Mouse (Mus musculus): ENCODE results near the gene Themis3. TPM values are rescaled to one million over a fixed set of nuclear protein-coding genes. Genes with fewer than 3 reads are reported as not detected.

The Themis3 gene
- 0.08 TPM in 1 of 2 replicates, not detected in the other for polyA plus RNA-seq (2016; fragmentation: Nextera tagmentation; extraction: Ambion mirVana)

GRCm38 (mm10) chr17:66594435-66594834 lies at the start of gene Themis3:
Themis3 (minus strand) TSS chr17:66594621.
- H3K27ac ChIP-seq = no peak within 1 kb of the TSS
- 78% methylated on average over 5 of the region's 5 CpGs for WGBS

DNA sequence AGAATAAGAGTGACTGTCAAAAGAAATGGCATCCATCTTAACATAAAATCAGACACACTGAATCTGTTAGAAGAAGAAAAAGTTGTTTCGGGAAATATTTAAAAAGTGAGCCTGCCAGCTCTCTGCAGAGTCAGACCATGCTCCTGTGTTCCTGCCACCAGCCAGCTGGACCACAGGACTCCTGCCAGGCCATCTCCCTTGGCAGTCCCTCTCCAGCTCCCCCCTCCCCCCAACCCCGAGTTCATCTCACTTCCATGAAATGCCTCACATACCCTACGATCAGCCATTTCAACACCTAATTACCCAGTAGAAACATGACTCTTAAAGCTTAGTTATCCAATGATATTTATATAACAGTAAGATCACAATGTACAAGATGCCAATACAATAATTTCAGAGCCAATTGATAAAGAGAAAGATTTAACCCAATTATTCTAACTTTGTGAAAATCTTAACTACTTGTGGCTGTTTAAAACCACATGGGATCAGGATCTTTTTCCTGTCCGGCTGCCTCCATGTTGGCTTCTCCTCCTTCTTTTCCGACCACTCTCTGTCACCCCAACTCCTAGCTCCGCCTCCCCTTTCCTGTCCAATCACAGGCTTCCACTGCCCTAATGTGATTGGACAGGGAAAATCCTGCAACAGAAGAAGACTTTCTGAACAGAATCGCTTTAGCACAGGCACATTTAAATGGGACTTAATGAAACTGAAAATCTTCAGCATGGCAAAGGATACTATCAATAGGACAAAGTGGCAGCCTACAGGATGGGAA lies 43.7 kb upstream of the Themis3 start:
- Histone ChIP-seq H3K4me2 (no peak overlapping the region), H3K27ac (no peak overlapping the region), H3K4me1 (no peaks in the 10 kb centered on the region), H3K27me3 (no peaks in the 10 kb centered on the region), H3K4me3 (replicated peaks) (no peak overlapping the region), H3K9ac (no peak overlapping the region), H3K9me3 (no peaks in the 10 kb centered on the region), H3K36me3 (replicated peaks) (no peaks in the 10 kb centered on the region)
- no peak for ATAC-seq (ENCODE audit: low FRiP score)
- WGBS = 92% methylated on average over 7 of the region's 7 CpGs

More at GRCm38 (mm10) chr17:66594435-66594834, at the start of gene Themis3:
- Histone ChIP-seq H3K9ac (no peak within 1 kb of the TSS), H3K9me3 (no peaks in the 10 kb centered on the region), H3K4me2 (no peak within 1 kb of the TSS), H3K4me1 (no peaks in the 10 kb centered on the region), H3K27me3 (no peaks in the 10 kb centered on the region), H3K36me3 (replicated peaks) (no peaks in the 10 kb centered on the region), H3K4me3 (replicated peaks) (no peak within 1 kb of the TSS)
- ATAC-seq (ENCODE audit: low FRiP score) = no peak

GRCm38 (mm10) chr17:66619996-66620656 lies 25.7 kb upstream of the Themis3 start:
- no peak overlapping the region for H3K27ac ChIP-seq
- no peaks in the 10 kb centered on the region for H3K36me3 ChIP-seq (replicated peaks)
- H3K9ac ChIP-seq = no peak overlapping the region
- no peak overlapping the region for H3K4me3 ChIP-seq (replicated peaks)
- WGBS = 63% methylated on average over 13 of the region's 13 CpGs
- no peak overlapping the region for H3K4me2 ChIP-seq
- no peaks in the 10 kb centered on the region for H3K9me3 ChIP-seq
- ATAC-seq (ENCODE audit: low FRiP score) = peak; percentile 53; the same call in 1 of the 2 replicates
- no peaks in the 10 kb centered on the region for H3K4me1 ChIP-seq
- no peaks in the 10 kb centered on the region for H3K27me3 ChIP-seq

GRCm38 (mm10) chr17:66619255-66619826 lies 24.9 kb upstream of the Themis3 start:
- no peak overlapping the region for H3K9ac ChIP-seq
- H3K27ac ChIP-seq = no peak overlapping the region
- no peaks in the 10 kb centered on the region for H3K9me3 ChIP-seq
- H3K4me3 ChIP-seq (replicated peaks) = no peak overlapping the region
- H3K36me3 ChIP-seq (replicated peaks) = no peaks in the 10 kb centered on the region
- H3K27me3 ChIP-seq = no peaks in the 10 kb centered on the region
- H3K4me1 ChIP-seq = no peaks in the 10 kb centered on the region
- peak; percentile 17; the same call in 1 of the 2 replicates for ATAC-seq (ENCODE audit: low FRiP score)
- H3K4me2 ChIP-seq = no peak overlapping the region
- WGBS = 84% methylated on average over 3 of the region's 3 CpGs

GRCm38 (mm10) chr17:66610032-66610431 lies 15.6 kb upstream of the Themis3 start:
- no peaks in the 10 kb centered on the region for H3K27me3 ChIP-seq
- no peak overlapping the region for H3K4me2 ChIP-seq
- H3K36me3 ChIP-seq (replicated peaks) = no peaks in the 10 kb centered on the region
- no peaks in the 10 kb centered on the region for H3K9me3 ChIP-seq
- no peak overlapping the region for H3K9ac ChIP-seq
- no peaks in the 10 kb centered on the region for H3K4me1 ChIP-seq
- H3K4me3 ChIP-seq (replicated peaks) = no peak overlapping the region
- no peak overlapping the region for H3K27ac ChIP-seq
- ATAC-seq (ENCODE audit: low FRiP score) = no peak

- Histone ChIP-seq H3K27me3 (no peaks in the 10 kb centered on the region), H3K4me3 (replicated peaks) (no peak overlapping the region), H3K36me3 (replicated peaks) (no peaks in the 10 kb centered on the region), H3K9me3 (no peaks in the 10 kb centered on the region), H3K27ac (no peak overlapping the region), H3K4me2 (no peak overlapping the region), H3K9ac (no peak overlapping the region), H3K4me1 (no peaks in the 10 kb centered on the region)
- 81% methylated on average over 5 of the region's 5 CpGs for WGBS
- ATAC-seq (ENCODE audit: low FRiP score) = no peak
These were observed 10.5 kb upstream of the Themis3 start for GRCm38 (mm10) chr17:66604931-66605330.

GRCm38 (mm10) chr17:66601171-66601570 lies 6.8 kb upstream of the Themis3 start:
- Histone ChIP-seq H3K9me3 (no peaks in the 10 kb centered on the region), H3K4me1 (no peaks in the 10 kb centered on the region), H3K27ac (no peak overlapping the region), H3K4me2 (no peak overlapping the region), H3K4me3 (replicated peaks) (no peak overlapping the region), H3K36me3 (replicated peaks) (no peaks in the 10 kb centered on the region), H3K9ac (no peak overlapping the region), H3K27me3 (no peaks in the 10 kb centered on the region)
- WGBS = 96% methylated on average over 2 of the region's 2 CpGs
- no peak for ATAC-seq (ENCODE audit: low FRiP score)

DNA sequence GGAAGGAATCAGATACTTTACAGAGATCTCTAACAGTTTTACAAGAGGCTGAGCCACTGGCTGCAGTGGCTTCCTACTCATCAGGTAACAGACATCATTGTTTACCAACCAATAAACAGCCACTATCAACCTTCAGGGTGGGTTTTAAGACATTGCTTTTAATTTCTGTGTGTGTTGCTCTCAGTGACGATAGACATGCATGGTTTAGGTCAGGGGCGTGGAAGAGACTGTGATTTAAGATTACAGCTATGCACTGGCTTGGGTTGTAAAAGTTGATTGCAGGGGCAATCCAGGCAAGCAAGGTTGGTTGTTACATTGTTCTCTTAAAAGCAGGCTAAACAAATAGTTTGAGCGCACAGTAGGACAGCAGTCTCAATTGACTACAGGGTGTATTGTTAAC lies 1.4 kb upstream of the Themis3 start:
- H3K9me3 ChIP-seq = no peaks in the 10 kb centered on the region
- H3K27me3 ChIP-seq = no peaks in the 10 kb centered on the region
- WGBS = 93% methylated on average over 3 of the region's 3 CpGs
- H3K4me3 ChIP-seq (replicated peaks) = no peak overlapping the region
- no peak for ATAC-seq (ENCODE audit: low FRiP score)
- no peak overlapping the region for H3K4me2 ChIP-seq
- H3K4me1 ChIP-seq = no peaks in the 10 kb centered on the region
- H3K9ac ChIP-seq = no peak overlapping the region
- no peaks in the 10 kb centered on the region for H3K36me3 ChIP-seq (replicated peaks)
- no peak overlapping the region for H3K27ac ChIP-seq

DNA sequence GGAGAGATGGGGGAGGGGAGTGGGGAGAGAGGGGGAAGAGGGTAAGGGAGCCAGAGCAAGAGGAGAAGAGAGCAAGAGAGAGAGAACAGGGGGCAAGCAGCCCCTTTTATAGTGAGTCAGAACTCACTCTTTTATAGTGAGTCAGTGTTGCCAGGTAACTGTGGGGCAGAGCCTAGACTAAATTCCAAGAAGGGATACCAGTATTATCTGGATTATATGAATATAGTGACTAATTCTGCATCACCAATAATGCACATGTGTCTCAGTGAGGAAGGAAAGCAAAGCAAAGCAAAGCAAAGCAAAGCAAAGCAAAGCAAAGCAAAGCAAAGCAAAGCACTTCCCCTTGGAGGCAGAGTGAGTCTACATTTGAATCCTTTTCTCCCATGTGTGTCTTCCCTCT lies 835 bp upstream of the Themis3 start:
- Histone ChIP-seq H3K9ac (no peak overlapping the region), H3K4me3 (replicated peaks) (no peak overlapping the region)
- ATAC-seq (ENCODE audit: low FRiP score) = no peak

GRCm38 (mm10) chr17:66590353-66591075 lies 3.9 kb downstream of the Themis3 start:
- Histone ChIP-seq H3K4me2 (no peak overlapping the region), H3K27ac (no peak overlapping the region), H3K9me3 (no peaks in the 10 kb centered on the region), H3K36me3 (replicated peaks) (no peaks in the 10 kb centered on the region), H3K4me3 (replicated peaks) (no peak overlapping the region), H3K27me3 (no peaks in the 10 kb centered on the region), H3K4me1 (no peaks in the 10 kb centered on the region), H3K9ac (no peak overlapping the region)
- 77% methylated on average over 9 of the region's 9 CpGs for WGBS
- no peak for ATAC-seq (ENCODE audit: low FRiP score)

More for the DNA sequence above, 835 bp upstream of the Themis3 start:
- Histone ChIP-seq H3K4me1 (no peaks in the 10 kb centered on the region), H3K9me3 (no peaks in the 10 kb centered on the region), H3K27ac (no peak overlapping the region), H3K4me2 (no peak overlapping the region), H3K36me3 (replicated peaks) (no peaks in the 10 kb centered on the region), H3K27me3 (no peaks in the 10 kb centered on the region)

- no peak overlapping the region for H3K9ac ChIP-seq
- no peak overlapping the region for H3K4me3 ChIP-seq (replicated peaks)
- no peak overlapping the region for H3K27ac ChIP-seq
- H3K36me3 ChIP-seq (replicated peaks) = no peaks in the 10 kb centered on the region
- no peak for ATAC-seq (ENCODE audit: low FRiP score)
- no peak overlapping the region for H3K4me2 ChIP-seq
- no peaks in the 10 kb centered on the region for H3K9me3 ChIP-seq
- H3K27me3 ChIP-seq = no peaks in the 10 kb centered on the region
- no peaks in the 10 kb centered on the region for H3K4me1 ChIP-seq
- WGBS = 79% methylated on average over 8 of the region's 8 CpGs
These were observed 4.6 kb downstream of the Themis3 start for GRCm38 (mm10) chr17:66589864-66590263.

DNA sequence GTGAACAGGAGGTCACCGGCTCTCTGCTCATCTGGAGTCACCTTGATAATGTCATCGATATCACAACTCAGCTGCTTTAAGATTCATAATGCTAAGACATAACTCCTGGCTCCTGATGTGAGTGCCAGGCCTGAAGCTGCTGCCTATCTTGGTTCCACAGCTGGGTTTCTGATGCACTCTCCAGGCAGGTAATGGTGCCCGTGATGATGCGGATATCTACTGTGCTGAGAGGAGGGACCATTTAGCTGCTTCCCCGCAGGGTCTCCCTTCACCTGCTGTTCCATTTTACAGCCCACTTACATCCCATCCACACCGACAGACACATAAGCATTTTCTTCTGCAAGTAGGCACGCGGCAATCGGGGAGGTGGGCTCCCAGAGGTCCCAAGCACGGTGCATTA lies 7.7 kb downstream of the Themis3 start:
- Histone ChIP-seq H3K9me3 (no peaks in the 10 kb centered on the region), H3K4me3 (replicated peaks) (no peak overlapping the region), H3K9ac (no peak overlapping the region), H3K4me2 (no peak overlapping the region), H3K27ac (no peak overlapping the region), H3K4me1 (no peaks in the 10 kb centered on the region), H3K27me3 (no peaks in the 10 kb centered on the region), H3K36me3 (replicated peaks) (no peaks in the 10 kb centered on the region)
- WGBS = 88% methylated on average over 10 of the region's 10 CpGs
- no peak for ATAC-seq (ENCODE audit: low FRiP score)
